Mouse (Mus musculus) left cerebral cortex, adult 2 months (tissue): ENCODE results near the gene Epb41l2. TPM values are rescaled to one million over a fixed set of nuclear protein-coding genes. Genes with fewer than 3 reads are reported as not detected.

Source experiments
- DNase-seq, 2 experiments: peaks; one replicate each; pipeline ENCODE4 v3.0.0; 2021 to 2022; ENCODE audit warnings: low spot score in 2 of 2, mixed read lengths in 1 of 2; ENCODE audit errors: extremely low spot score in 1 of 2
- H3K27ac ChIP-seq: fragments of 200-600 bp; 2 replicates; pipeline ENCODE4 v1.8.1; 2022
- H3K4me3 ChIP-seq: fragments of 200-600 bp; 2 replicates; pipeline ENCODE4 v1.8.1; 2022
- CTCF ChIP-seq: fragments of 200-600 bp; IDR thresholded peaks from 2 replicates; pipeline ENCODE4 v1.8.1; 2022; ENCODE audit warnings: antibody characterized with exemption, mild to moderate bottlenecking, moderate library complexity
- intact Hi-C: fragments of 180-260 bp; cut with DNase I; formaldehyde crosslinking; loops from one replicate; pipeline ENCODE4 v1.15.1; 2025
- total RNA-seq, 2 experiments: library from RNA; stranded (reverse); gene quantifications; 2 replicates each; pipeline ENCODE4 v1.2.3; 2021

Gene Epb41l2
- total RNA-seq, 2 experiments from 2014 or later, result 123 to 127 TPM

DNA sequence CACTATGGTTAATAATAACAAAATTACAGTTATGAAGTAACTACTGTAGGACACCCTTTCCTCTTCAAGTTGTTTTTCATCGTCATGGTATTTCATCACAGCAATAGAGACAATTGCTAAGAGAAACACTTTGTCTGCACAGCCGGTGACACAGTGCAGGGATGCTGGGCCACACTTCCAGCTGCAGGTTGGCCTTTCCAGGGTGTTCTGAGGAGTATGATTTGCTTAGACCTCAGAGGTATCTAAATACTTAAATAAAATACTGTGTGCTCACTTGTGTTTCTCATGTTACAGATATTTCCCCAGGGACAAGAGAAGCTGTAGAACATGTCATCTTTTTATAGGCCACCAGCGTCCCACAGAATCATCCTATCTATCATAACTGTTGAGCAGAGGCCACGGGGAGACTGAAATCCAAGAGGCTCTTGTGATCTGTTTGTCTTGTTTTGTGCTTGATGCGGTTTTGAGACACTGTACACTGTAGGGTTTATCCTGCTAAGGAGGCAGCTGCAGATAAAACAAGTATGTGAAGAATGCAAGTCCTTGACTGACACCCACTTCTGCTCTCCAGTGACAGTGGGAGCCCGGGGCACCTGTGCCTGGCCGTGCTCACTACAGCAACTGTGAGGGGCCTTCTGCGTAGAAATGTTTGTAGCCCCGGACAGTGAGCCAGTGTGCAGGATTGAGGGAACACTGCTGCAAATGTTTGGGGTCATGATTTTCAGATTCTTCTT is 174.1 kb downstream of the Epb41l2 start:
- H3K27ac ChIP-seq, result no peak overlapping the region
- DNase-seq, result no peak
- no peak overlapping the region for H3K4me3 ChIP-seq
- intact Hi-C loops, result no loop called here
- TF ChIP-seq CTCF, result no peak

DNA sequence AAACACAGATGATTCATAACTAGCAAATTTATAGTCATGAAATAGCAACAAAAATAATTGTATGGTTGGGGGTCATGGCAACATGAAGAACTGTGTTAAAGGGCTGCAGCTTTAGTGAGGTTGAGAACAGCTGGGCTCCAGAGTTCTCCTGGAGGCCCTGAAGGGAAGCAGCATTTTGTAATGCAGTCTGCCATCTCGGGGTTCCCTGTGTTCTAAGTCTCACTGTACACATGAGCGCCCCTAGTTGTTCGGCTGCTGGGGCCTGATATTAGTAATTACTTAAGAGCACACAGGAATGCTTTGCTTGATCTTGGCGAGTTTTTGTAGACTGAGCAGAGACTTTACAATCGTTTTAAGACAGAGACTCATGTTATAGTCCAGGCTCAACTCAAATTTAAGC is 174.9 kb downstream of the Epb41l2 start:
- DNase-seq, result no peak
- no peak overlapping the region for H3K27ac ChIP-seq
- no peak overlapping the region for H3K4me3 ChIP-seq
- TF ChIP-seq CTCF, result no peak
- intact Hi-C loops, result no loop called here

GRCm38 (mm10) chr10:25535891-25536331 is 176.3 kb downstream of the Epb41l2 start, which contains the start of gene Smlr1:
Smlr1 (minus strand) TSS chr10:25536267.
- no peak for TF ChIP-seq CTCF
- DNase-seq, result no peak
- Histone ChIP-seq H3K4me3 (no peak within 1 kb of the TSS), H3K27ac (no peak within 1 kb of the TSS)
- intact Hi-C loops, result loop anchor here (5.0 kb wide), 1 partner anchor 606 kb away; no protein-coding TSS in a partner anchor

DNA sequence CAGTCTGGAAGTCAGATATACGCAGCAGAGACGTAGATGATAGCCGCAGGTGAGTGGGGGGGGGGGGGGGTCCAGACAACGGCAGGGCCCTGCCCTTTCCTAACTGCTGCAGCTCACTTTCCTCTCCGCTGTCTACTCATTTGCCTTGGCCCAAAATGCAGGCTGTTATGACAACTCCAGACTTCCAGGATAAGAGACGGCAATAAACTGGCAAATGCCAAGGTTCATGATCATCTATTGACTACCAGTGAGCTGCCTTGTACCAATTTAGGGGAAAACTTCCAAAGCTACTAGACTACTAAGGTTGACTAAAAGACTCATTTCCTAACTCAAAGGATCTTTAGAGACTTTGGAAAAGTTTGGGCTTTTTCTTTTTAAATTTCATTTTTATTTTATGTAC is 177.0 kb downstream of the Epb41l2 start:
- H3K4me3 ChIP-seq, result no peak overlapping the region
- TF ChIP-seq CTCF, result no peak
- DNase-seq, result no peak
- no peak overlapping the region for H3K27ac ChIP-seq
- intact Hi-C loops, result loop anchor here (5.0 kb wide), 1 partner anchor 606 kb away; no protein-coding TSS in a partner anchor

GRCm38 (mm10) chr10:25538738-25539137 is 179.1 kb downstream of the Epb41l2 start:
- Histone ChIP-seq H3K27ac (0 out of 2 replicates have a peak overlapping the region, but pooled peaks have one; percentile 32), H3K4me3 (no peak overlapping the region)
- no peak for DNase-seq
- no peak for TF ChIP-seq CTCF
- intact Hi-C loops, result loop anchor here (2.0 to 5.0 kb wide), 2 partner anchors 540 to 604 kb away; partner anchors contain the start of genes Gm9767 and Tmem200a

- intact Hi-C loops, result loop anchor here (2.0 to 5.0 kb wide), 2 partner anchors 540 to 603 kb away; partner anchors contain the start of genes Gm9767 and Tmem200a
- H3K4me3 ChIP-seq, result no peak overlapping the region
- peak; percentile 67 for TF ChIP-seq CTCF
- H3K27ac ChIP-seq, result 0 out of 2 replicates have a peak overlapping the region, but pooled peaks have one; percentile 32
- DNase-seq, result peak; percentile 38 to 54
These were observed 179.7 kb downstream of the Epb41l2 start for GRCm38 (mm10) chr10:25539146-25539770.

DNA sequence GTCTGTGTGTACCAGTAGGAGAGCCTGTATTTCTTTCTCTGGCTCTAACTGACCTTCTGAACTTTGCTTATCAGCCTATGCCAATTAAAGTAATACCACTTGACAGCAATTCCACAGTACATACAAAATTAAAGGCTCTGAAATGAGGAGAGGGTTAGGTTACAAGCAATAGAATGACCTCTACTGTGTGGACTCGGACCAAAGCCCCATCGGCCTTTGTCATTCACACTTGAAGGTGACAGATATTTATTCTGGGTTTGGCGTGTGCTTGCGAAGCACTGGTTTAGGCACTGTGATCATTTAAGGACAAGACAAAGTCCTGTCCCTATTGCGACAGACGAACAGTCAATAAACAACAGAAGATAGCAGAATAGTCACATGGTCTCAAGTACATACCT is 180.2 kb downstream of the Epb41l2 start:
- no peak; the same call in 1 of the 2 replicates for TF ChIP-seq CTCF
- Histone ChIP-seq H3K4me3 (no peak overlapping the region), H3K27ac (0 out of 2 replicates have a peak overlapping the region, but pooled peaks have one; percentile 20)
- no peak for DNase-seq
- intact Hi-C loops, result loop anchor here (2.0 to 5.0 kb wide), 2 partner anchors 539 to 603 kb away; partner anchors contain the start of genes Gm9767 and Tmem200a

GRCm38 (mm10) chr10:25541097-25541496 is 181.5 kb downstream of the Epb41l2 start:
- no peak overlapping the region for H3K27ac ChIP-seq
- DNase-seq, result no peak
- intact Hi-C loops, result no loop called here
- H3K4me3 ChIP-seq, result no peak overlapping the region
- no peak for TF ChIP-seq CTCF

- TF ChIP-seq CTCF, result no peak
- DNase-seq, result peak; percentile 16 to 18
- no peak overlapping the region for H3K4me3 ChIP-seq
- no peak overlapping the region for H3K27ac ChIP-seq
- intact Hi-C loops, result no loop called here
These were observed 193.3 kb downstream of the Epb41l2 start for GRCm38 (mm10) chr10:25552936-25553335.

DNA sequence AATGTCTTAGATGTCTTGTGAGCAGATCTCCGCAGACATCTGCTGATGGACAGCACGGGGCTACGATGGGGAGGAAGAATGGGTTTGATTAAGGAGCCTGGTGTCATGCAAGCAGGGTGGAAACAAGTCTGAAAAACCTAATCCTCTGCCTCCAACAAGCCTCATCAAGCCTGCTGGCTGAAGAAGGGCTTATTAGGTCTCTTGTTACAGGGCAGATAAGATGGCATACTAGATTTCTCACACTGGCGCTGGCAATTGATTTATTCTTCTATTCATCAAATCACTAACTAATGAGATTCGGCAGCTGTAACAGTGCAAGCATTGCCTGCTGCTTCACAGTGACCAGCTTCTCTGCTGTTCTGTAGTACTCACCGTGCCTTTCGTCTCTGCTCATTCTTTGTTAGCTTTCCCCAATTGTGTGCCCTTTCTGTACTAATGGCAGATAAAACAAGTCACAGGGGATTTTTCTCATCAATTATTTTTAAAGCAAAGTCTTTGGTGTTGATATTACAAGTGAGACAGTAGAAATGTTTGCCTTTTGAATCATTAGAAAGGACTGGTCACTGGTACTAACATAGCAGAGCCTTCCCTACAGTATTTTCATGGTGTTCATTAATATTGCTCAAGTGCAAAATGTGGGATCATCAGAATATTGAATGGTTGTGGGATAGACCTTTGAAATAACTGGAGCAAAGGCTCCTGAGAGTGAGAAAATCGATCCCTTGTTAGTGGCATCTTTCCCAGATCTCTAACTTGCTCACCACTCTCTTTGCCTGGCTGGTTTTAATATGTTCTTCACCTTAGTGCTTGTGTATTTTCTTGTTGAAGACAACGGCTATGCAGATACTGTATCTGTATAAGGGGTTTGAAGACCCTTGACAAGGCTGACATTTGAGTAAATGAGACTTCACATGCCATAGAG is 212.0 kb downstream of the Epb41l2 start:
- intact Hi-C loops, result no loop called here
- no peak for DNase-seq
- Histone ChIP-seq H3K4me3 (no peak overlapping the region), H3K27ac (no peak overlapping the region)
- TF ChIP-seq CTCF, result no peak

Other genes with a start within 250 kb of the Epb41l2 start
- 10 to 100 TPM; 65.5 to 68.1 TPM for gene Akap7, start 51.9 kb upstream of the Epb41l2 start, total RNA-seq
- not detected for gene Smlr1, start 176.5 kb downstream of the Epb41l2 start, total RNA-seq